Mouse (Mus musculus) embryonic facial prominence, embryonic 11.5 days (tissue): ENCODE measurements at regions not wholly inside any gene's neighbourhood (a gene's known extent, or its start where the extent isn't known, plus 50 kb on each side); places are given as distances from the start of the nearest gene placed in this dataset.

Experiments used
- ATAC-seq: fragments of 200-750 bp; cut with Nextera tagmentation; replicated peaks from 2 replicates; pipeline ENCODE4 v1.8.0; 2017; ENCODE audit warnings: low read depth; ENCODE audit not compliant: insufficient number of reproducible peaks, low FRiP score, low TSS enrichment
- DNase-seq: peaks from one replicate; pipeline ENCODE4 v3.0.0-alpha.2; 2015; ENCODE audit warnings: low spot score
- H3K27ac ChIP-seq: fragments of 300-500 bp; sonication (generic); replicated peaks from 2 replicates; pipeline ENCODE4 v1.5.1; 2014; ENCODE audit warnings: mild to moderate bottlenecking, low read depth, low read length, control low read depth
- H3K27me3 ChIP-seq: fragments of 300-500 bp; sonication (generic); 2 replicates; pipeline ENCODE4 v1.6.1; 2014; ENCODE audit warnings: mild to moderate bottlenecking, low read length, moderate library complexity, mixed read lengths; ENCODE audit not compliant: control insufficient read depth, insufficient read depth
- H3K36me3 ChIP-seq: fragments of 300-500 bp; sonication (generic); replicated peaks from 2 replicates; pipeline ENCODE4 v1.6.1; 2014; ENCODE audit warnings: low read depth, mild to moderate bottlenecking, low read length, moderate library complexity, mixed read lengths; ENCODE audit not compliant: control insufficient read depth, insufficient read depth
- H3K4me1 ChIP-seq: fragments of 300-500 bp; sonication (generic); 2 replicates; pipeline ENCODE4 v1.6.1; 2014; ENCODE audit warnings: low read length, mixed read lengths; ENCODE audit not compliant: control insufficient read depth, insufficient read depth
- H3K4me2 ChIP-seq: fragments of 300-500 bp; sonication (generic); 2 replicates; pipeline ENCODE4 v1.6.1; 2014; ENCODE audit warnings: low read depth, mild to moderate bottlenecking, control low read depth, low read length, moderate library complexity
- H3K4me3 ChIP-seq: fragments of 300-500 bp; sonication (generic); 2 replicates; pipeline ENCODE4 v1.5.1; 2014; ENCODE audit warnings: low read depth, low read length, control low read depth
- H3K9ac ChIP-seq: fragments of 300-500 bp; sonication (generic); replicated peaks from 2 replicates; pipeline ENCODE4 v1.6.1; 2014; ENCODE audit warnings: mild to moderate bottlenecking, control low read depth, low read length
- H3K9me3 ChIP-seq: fragments of 300-500 bp; sonication (generic); replicated peaks from 2 replicates; pipeline ENCODE4 v1.6.1; 2016; ENCODE audit warnings: mild to moderate bottlenecking, low read length, inconsistent platforms, mixed read lengths; ENCODE audit not compliant: control insufficient read depth
- WGBS: fragments of 180-500 bp; shearing (Covaris S2); extraction: QIAGEN DNeasy Blood & Tissue Kit; methylation state at CpG from one replicate; pipeline ENCODE4 v1.1.7; 2014; 5-methylcytosine and 5-hydroxymethylcytosine counted together

DNA sequence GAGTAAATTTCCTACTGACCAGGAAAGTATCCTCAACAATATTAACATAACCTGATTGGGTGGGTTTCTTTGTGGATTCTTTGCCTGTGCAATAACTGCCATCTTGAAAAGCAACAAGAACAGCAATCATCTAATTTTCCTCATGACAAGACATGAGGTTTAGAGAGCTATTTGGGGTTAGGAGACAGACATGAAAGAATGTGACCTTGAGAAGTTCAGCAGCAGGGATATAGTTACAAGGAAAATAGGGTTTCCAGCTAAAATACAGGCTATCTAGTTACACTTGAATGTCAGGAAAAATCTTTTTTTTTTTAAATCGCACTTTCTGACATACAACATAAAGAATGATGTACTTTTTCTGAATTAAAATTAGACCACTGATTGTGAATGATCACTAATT, 83.7 kb upstream of the Lama2 start:
- DNase-seq (peak; percentile 56), ATAC-seq (no peak)
- WGBS, result 24% methylated on average over 1 of the region's 1 CpGs
- Histone ChIP-seq H3K9ac (no peak overlapping the region), H3K36me3 (no peaks in the 10 kb centered on the region), H3K4me1 (no peaks in the 10 kb centered on the region), H3K27me3 (no peaks in the 10 kb centered on the region), H3K4me3 (no peak overlapping the region), H3K4me2 (no peak overlapping the region), H3K27ac (no peak overlapping the region), H3K9me3 (no peaks in the 10 kb centered on the region)

DNA sequence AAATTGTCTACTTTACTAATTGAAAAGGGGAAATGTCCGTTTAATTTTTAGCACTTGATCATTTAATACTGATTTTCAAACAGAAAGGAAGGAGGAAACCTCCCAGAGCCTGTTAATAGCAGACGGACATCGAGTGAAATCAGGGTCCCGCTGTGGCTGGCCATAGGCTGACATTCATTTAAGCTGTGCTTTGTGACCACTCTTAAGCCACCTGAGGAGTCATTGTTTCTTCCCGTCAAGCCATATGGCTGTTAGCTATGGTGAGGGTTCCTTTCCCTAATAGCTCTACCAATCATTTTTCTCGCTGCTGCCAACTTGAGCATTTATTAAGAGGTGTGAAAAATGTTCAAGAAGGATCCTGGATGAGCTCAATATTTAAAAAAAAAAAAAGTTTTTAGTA, 78.7 kb upstream of the Lama2 start:
- Histone ChIP-seq H3K4me3 (no peak overlapping the region), H3K27me3 (no peaks in the 10 kb centered on the region), H3K36me3 (no peaks in the 10 kb centered on the region), H3K4me2 (no peak overlapping the region), H3K9me3 (no peaks in the 10 kb centered on the region), H3K27ac (no peak overlapping the region), H3K4me1 (no peaks in the 10 kb centered on the region), H3K9ac (no peak overlapping the region)
- 59% methylated on average over 6 of the region's 6 CpGs for WGBS
- no peak for ATAC-seq
- DNase-seq, result no peak

GRCm38 (mm10) chr10:27681376-27681775, 61.8 kb upstream of the Lama2 start:
- no peaks in the 10 kb centered on the region for H3K4me1 ChIP-seq
- H3K27ac ChIP-seq, result no peak overlapping the region
- DNase-seq (no peak), ATAC-seq (no peak)
- no peaks in the 10 kb centered on the region for H3K9me3 ChIP-seq
- H3K9ac ChIP-seq, result no peak overlapping the region
- no peak overlapping the region for H3K4me3 ChIP-seq
- WGBS, result 80% methylated on average over 2 of the region's 2 CpGs
- no peaks in the 10 kb centered on the region for H3K36me3 ChIP-seq
- no peak overlapping the region for H3K4me2 ChIP-seq
- H3K27me3 ChIP-seq, result no peaks in the 10 kb centered on the region

GRCm38 (mm10) chr10:27675579-27675978, 56.0 kb upstream of the Lama2 start:
- 73% methylated on average over 1 of the region's 1 CpGs for WGBS
- no peak overlapping the region for H3K9ac ChIP-seq
- H3K27me3 ChIP-seq, result no peaks in the 10 kb centered on the region
- H3K9me3 ChIP-seq, result no peaks in the 10 kb centered on the region
- no peak for ATAC-seq
- no peak overlapping the region for H3K4me3 ChIP-seq
- H3K4me2 ChIP-seq, result no peak overlapping the region
- no peak overlapping the region for H3K27ac ChIP-seq
- peak; percentile 26 for DNase-seq
- no peaks in the 10 kb centered on the region for H3K36me3 ChIP-seq
- H3K4me1 ChIP-seq, result no peaks in the 10 kb centered on the region

DNA sequence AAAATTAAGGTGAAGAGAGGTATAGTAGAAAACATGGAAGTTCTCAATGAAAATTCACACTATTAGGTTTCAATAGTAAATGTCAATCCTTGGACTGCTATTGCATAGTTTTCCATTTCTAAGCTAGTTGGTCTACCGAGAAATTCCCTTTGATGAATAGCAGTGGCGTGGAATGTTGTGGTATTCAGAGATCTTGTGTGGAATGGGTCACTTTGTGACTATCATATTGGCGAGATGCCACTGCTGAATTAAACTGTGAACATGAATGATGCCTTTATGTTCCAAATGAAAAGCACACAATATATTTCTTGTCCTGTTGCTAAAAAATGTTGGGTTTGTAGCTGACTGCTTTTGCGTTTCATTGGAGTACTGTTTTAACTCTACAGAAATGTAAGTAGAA, 54.8 kb upstream of the Lama2 start:
- Histone ChIP-seq H3K9me3 (no peaks in the 10 kb centered on the region), H3K27me3 (no peaks in the 10 kb centered on the region), H3K4me2 (no peak overlapping the region), H3K4me1 (no peaks in the 10 kb centered on the region), H3K9ac (no peak overlapping the region), H3K27ac (no peak overlapping the region), H3K36me3 (no peaks in the 10 kb centered on the region), H3K4me3 (no peak overlapping the region)
- ATAC-seq (no peak), DNase-seq (no peak)
- 88% methylated on average over 4 of the region's 4 CpGs for WGBS
